Mouse (Mus musculus) heart, embryonic 13.5 days (tissue): ENCODE data around the gene Tpcn1. TPM values are rescaled to one million over a fixed set of nuclear protein-coding genes. Genes with fewer than 3 reads are reported as not detected.
"Not testable (repeated sequence)": the region's sequence is repeated elsewhere in the genome, so short reads cannot be mapped to it uniquely, and the experiment has no call there.

Experiments
- ATAC-seq: fragments of 200-750 bp; cut with Nextera tagmentation; 2 replicates; pipeline ENCODE4 v1.8.0; 2017; ENCODE audit warnings: moderate TSS enrichment; ENCODE audit not compliant: insufficient number of reproducible peaks, low FRiP score, low TSS enrichment; ENCODE audit errors: extremely low read depth
- H3K27ac ChIP-seq: fragments of 300-500 bp; sonication (generic); replicated peaks from 2 replicates; pipeline ENCODE4 v1.5.1; 2015; ENCODE audit warnings: moderate library complexity, mild to moderate bottlenecking, inconsistent platforms
- H3K27me3 ChIP-seq: fragments of 300-500 bp; sonication (generic); replicated peaks from 2 replicates; pipeline ENCODE4 v1.6.1; 2015; ENCODE audit warnings: mild to moderate bottlenecking, inconsistent platforms
- H3K36me3 ChIP-seq: fragments of 300-500 bp; sonication (generic); 2 replicates; pipeline ENCODE4 v1.6.1; 2015; ENCODE audit warnings: mild to moderate bottlenecking, inconsistent platforms
- H3K4me1 ChIP-seq: fragments of 300-500 bp; sonication (generic); 2 replicates; pipeline ENCODE4 v1.6.1; 2015; ENCODE audit warnings: inconsistent platforms
- H3K4me2 ChIP-seq: fragments of 300-500 bp; sonication (generic); 2 replicates; pipeline ENCODE4 v1.6.1; 2015; ENCODE audit warnings: inconsistent platforms, mild to moderate bottlenecking, moderate library complexity
- H3K4me3 ChIP-seq: fragments of 300-500 bp; sonication (generic); 2 replicates; pipeline ENCODE4 v1.5.1; 2015; ENCODE audit warnings: moderate library complexity, mild to moderate bottlenecking, inconsistent platforms
- H3K9ac ChIP-seq: fragments of 300-500 bp; sonication (generic); 2 replicates; pipeline ENCODE4 v1.6.1; 2015; ENCODE audit warnings: inconsistent platforms, mild to moderate bottlenecking, moderate library complexity
- H3K9me3 ChIP-seq: fragments of 300-500 bp; sonication (generic); 2 replicates; pipeline ENCODE4 v1.6.1; 2016; ENCODE audit warnings: inconsistent platforms
- WGBS: fragments of 180-500 bp; shearing (Covaris S2); methylation state at CpG from one replicate; pipeline ENCODE4 v1.1.7; 2015; ENCODE audit warnings: mixed read lengths; 5-methylcytosine and 5-hydroxymethylcytosine counted together
- polyA plus RNA-seq: library from polyadenylated mRNA; unstranded; fragments of >200 nt; fragmentation: Nextera tagmentation; extraction: Ambion mirVana; gene quantifications from 2 replicates; pipeline ENCODE4 v1.2.1, GENCODE M21; 2015

Tpcn1 gene
- polyA plus RNA-seq, 1 experiment from 2014 or later: 16.1 TPM

- Histone ChIP-seq H3K9me3 (no peaks in the 10 kb centered on the region), H3K27ac (no peak overlapping the region), H3K4me2 (peak overlapping the region; percentile 39; the same call in 1 of the 2 replicates), H3K9ac (no peak overlapping the region), H3K36me3 (no peaks in the 10 kb centered on the region), H3K27me3 (no peaks in the 10 kb centered on the region), H3K4me1 (peaks cover 33% of the 10 kb centered on the region), H3K4me3 (0 out of 2 replicates have a peak overlapping the region, but pooled peaks have one; percentile 4)
- 0 out of 2 replicates have a peak, but pooled peaks have one; percentile 6 for ATAC-seq
- 21% methylated on average over 16 of the region's 16 CpGs for WGBS
Observed at GRCm38 (mm10) chr5:120505368-120505767, 83.1 kb downstream of the Tpcn1 start.

DNA sequence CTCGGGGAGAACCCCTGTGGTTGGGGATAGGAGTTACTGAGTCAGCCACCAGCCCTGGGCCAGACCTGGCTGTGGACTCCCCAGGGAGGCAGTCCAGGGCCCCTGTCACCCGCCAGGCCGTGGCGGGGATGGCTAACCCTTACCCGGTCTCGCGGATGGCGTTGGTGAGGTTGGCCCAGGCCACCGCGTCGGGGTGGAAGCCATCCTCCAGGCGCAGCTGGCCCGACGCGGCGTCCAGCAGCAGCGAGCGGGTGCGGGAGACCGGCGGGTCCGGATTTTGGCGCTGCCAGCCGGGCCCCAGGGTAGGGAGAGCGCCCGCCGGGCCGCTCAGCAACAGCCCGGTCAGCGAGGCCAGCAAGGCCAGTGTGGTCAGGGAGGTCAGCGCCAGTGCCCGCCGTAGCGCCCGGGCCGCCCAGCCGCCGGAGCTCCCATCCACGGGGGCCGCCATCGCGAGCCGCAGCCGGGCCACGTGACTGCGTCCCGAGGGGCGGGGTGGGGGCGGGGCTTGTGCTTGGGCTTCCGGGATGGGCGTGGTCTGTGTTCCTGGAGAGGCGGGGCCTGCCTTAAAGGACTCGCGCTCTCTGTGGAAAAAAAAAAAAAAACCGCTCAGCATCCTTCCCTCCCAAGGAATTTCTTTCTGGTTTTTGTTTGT lies 85.2 kb downstream of the Tpcn1 start, which contains the start of gene Plbd2:
TSS of gene Plbd2 (minus strand) at position 482 of the 652 bp plus-strand sequence.
- Histone ChIP-seq H3K36me3 (peaks cover 4% of the 10 kb centered on the region), H3K9ac (peak within 1 kb of the TSS; percentile 95), H3K4me3 (peak within 1 kb of the TSS; percentile 77), H3K27ac (0 out of 2 replicates have a peak within 1 kb of the TSS, but pooled peaks have one; percentile 21), H3K4me1 (peaks cover 32% of the 10 kb centered on the region), H3K4me2 (peak within 1 kb of the TSS; percentile 91), H3K9me3 (no peaks in the 10 kb centered on the region), H3K27me3 (no peaks in the 10 kb centered on the region)
- under 1% methylated on average over 54 of the region's 55 CpGs for WGBS
- ATAC-seq: peak; percentile 80

DNA sequence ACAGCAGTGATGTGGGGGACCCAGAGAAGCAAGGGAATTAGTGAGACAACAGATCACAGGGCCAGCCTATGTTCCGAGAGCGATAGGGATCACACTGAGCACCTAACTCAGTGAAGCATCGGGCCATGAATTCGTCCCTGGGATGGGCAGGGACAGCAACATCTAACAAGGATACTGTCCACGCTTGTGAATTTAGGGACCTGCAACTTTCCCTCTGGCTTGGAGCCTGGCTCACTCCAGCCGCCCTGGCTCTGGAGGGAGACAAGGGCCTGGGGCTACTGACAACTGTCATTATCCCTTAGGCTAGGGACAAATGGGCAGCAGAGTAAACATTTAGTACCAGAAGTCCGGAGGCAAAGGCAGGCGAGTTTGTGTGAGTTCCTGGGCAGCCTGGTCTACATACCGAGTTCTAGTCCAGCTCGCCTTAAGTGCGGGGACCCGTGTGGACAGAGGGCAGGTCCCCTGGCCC lies 85.8 kb downstream of the Tpcn1 start:
- Histone ChIP-seq H3K4me2 (peak overlapping the region; percentile 91), H3K4me3 (peak overlapping the region; percentile 77), H3K9ac (peak overlapping the region; percentile 95), H3K27me3 (no peaks in the 10 kb centered on the region), H3K9me3 (no peaks in the 10 kb centered on the region), H3K27ac (no peak overlapping the region), H3K36me3 (peaks cover 10% of the 10 kb centered on the region), H3K4me1 (peaks cover 32% of the 10 kb centered on the region)
- no peak for ATAC-seq
- 5% methylated on average over 12 of the region's 12 CpGs for WGBS

DNA sequence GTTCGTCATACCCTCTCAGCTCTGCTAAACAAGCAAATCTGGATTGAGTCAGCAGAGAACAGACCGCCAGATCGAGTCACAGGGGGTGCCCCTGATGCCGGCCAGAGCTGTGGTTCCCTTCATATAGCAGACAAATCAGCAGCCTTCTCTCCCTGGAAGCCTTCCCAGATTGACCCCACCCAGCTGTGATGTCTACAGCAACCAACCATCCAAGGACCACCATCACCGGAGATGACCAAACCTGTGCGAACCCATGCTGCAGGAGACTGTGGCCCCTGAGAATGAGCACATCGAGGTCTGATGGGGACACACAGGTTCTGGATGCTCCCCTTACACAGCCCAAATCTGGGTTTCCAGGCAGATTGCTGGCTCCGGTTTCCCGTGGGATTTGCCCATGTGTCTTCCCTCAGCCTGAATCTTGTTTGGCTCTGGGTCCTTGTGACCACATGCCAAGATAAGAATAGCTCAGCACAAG lies 86.3 kb downstream of the Tpcn1 start:
- ATAC-seq: no peak
- peaks cover 15% of the 10 kb centered on the region for H3K36me3 ChIP-seq
- peak overlapping the region; percentile 91 for H3K4me2 ChIP-seq
- H3K4me3 ChIP-seq: peak overlapping the region; percentile 77
- H3K27me3 ChIP-seq: no peaks in the 10 kb centered on the region
- peaks cover 32% of the 10 kb centered on the region for H3K4me1 ChIP-seq
- H3K9ac ChIP-seq: peak overlapping the region; percentile 95
- 58% methylated on average over 9 of the region's 9 CpGs for WGBS
- no peak overlapping the region for H3K27ac ChIP-seq
- H3K9me3 ChIP-seq: no peaks in the 10 kb centered on the region

- not testable (repeated sequence) for H3K4me3 ChIP-seq, H3K9me3 ChIP-seq, H3K4me2 ChIP-seq, H3K27ac ChIP-seq, H3K27me3 ChIP-seq, H3K9ac ChIP-seq, ATAC-seq
- H3K4me1 ChIP-seq: peaks cover 20% of the 10 kb centered on the region
- peaks cover 23% of the 10 kb centered on the region for H3K36me3 ChIP-seq
- WGBS: 85% methylated on average over 9 of the region's 9 CpGs
Observed at GRCm38 (mm10) chr5:120500609-120501008, 87.9 kb downstream of the Tpcn1 start.

- ATAC-seq: no peak
- Histone ChIP-seq H3K9me3 (no peaks in the 10 kb centered on the region), H3K4me2 (no peak overlapping the region), H3K27ac (no peak overlapping the region), H3K9ac (no peak overlapping the region), H3K4me1 (peaks cover 16% of the 10 kb centered on the region), H3K4me3 (no peak overlapping the region), H3K27me3 (no peaks in the 10 kb centered on the region), H3K36me3 (peaks cover 35% of the 10 kb centered on the region)
- WGBS: 74% methylated on average over 4 of the region's 4 CpGs
Observed at GRCm38 (mm10) chr5:120499202-120499601, 89.3 kb downstream of the Tpcn1 start.

GRCm38 (mm10) chr5:120497071-120497470 lies 91.4 kb downstream of the Tpcn1 start:
- no peaks in the 10 kb centered on the region for H3K9me3 ChIP-seq
- peaks cover 6% of the 10 kb centered on the region for H3K4me1 ChIP-seq
- 80% methylated on average over 3 of the region's 3 CpGs for WGBS
- ATAC-seq: no peak
- H3K36me3 ChIP-seq: peaks cover 56% of the 10 kb centered on the region
- no peak overlapping the region for H3K9ac ChIP-seq
- H3K4me2 ChIP-seq: no peak overlapping the region
- H3K27me3 ChIP-seq: no peaks in the 10 kb centered on the region
- H3K4me3 ChIP-seq: no peak overlapping the region
- no peak overlapping the region for H3K27ac ChIP-seq

DNA sequence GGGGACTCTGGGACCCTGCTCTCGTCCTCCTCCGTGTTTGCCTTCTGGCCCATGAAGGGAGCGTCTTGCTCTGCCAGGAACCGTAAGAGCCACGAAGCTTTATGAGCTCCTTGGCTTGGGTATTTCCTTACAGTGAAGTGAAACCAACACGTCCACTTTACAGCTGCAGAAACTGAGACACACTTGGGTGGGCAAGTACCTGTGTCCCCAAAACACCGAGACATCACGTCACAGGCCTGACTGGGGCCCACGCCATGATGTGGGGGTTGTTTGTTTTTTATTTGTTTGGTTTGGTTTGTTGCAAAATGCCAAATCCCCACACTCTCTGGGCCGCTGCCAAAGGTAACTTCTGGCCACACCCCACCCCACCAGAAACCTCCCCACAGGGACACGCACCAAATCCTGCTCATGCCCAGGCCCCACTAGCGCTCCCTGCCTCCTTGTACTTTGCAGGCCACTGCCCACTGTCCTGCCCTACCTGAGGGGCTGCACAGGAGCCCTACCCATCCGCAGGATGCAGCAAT lies 92.7 kb downstream of the Tpcn1 start:
- peaks cover 60% of the 10 kb centered on the region for H3K36me3 ChIP-seq

GRCm38 (mm10) chr5:120495064-120495702 lies 93.3 kb downstream of the Tpcn1 start:
- Histone ChIP-seq H3K4me2 (no peak overlapping the region), H3K4me1 (peaks cover 13% of the 10 kb centered on the region), H3K27me3 (no peaks in the 10 kb centered on the region), H3K9me3 (no peaks in the 10 kb centered on the region), H3K4me3 (no peak overlapping the region), H3K27ac (no peak overlapping the region), H3K36me3 (peaks cover 61% of the 10 kb centered on the region), H3K9ac (no peak overlapping the region)
- 63% methylated on average over 10 of the region's 10 CpGs for WGBS
- no peak for ATAC-seq

More for the DNA sequence above, 92.7 kb downstream of the Tpcn1 start:
- ATAC-seq: no peak
- Histone ChIP-seq H3K4me1 (peaks cover 8% of the 10 kb centered on the region), H3K27ac (no peak overlapping the region), H3K4me3 (no peak overlapping the region), H3K9ac (no peak overlapping the region), H3K27me3 (no peaks in the 10 kb centered on the region), H3K4me2 (no peak overlapping the region), H3K9me3 (no peaks in the 10 kb centered on the region)
- WGBS: 85% methylated on average over 13 of the region's 13 CpGs

DNA sequence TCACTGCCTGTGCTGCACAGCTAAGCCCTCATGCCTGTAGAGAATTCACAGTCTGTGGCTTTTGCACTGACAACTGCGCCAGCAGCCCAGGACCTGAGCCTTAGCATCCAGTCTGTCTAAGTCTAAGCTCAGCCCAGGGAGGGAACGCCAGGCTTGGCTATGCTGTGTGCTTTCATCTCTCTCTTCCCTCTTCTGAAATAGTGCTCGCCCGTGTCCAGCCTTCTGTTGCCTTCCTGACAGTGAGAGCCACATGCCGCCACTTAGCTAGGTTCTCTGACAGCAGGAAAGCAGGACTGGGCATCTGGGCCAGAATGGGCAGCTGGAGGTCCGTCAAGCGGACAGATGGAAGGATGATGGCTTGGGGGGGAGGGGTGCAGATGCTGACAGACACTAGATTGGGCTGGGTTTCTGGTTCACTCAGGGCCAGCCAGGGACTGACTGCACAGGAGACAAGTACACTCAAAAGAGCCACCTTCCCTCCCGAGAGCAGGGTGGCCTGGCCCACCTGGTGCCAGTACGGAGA lies 94.5 kb downstream of the Tpcn1 start:
- Histone ChIP-seq H3K27me3 (no peaks in the 10 kb centered on the region), H3K9me3 (no peaks in the 10 kb centered on the region), H3K4me3 (no peak overlapping the region), H3K4me2 (no peak overlapping the region), H3K27ac (no peak overlapping the region), H3K9ac (no peak overlapping the region), H3K36me3 (peaks cover 67% of the 10 kb centered on the region), H3K4me1 (peaks cover 13% of the 10 kb centered on the region)
- ATAC-seq: no peak
- WGBS: 85% methylated on average over 9 of the region's 9 CpGs

GRCm38 (mm10) chr5:120493440-120493839 lies 95.0 kb downstream of the Tpcn1 start:
- no peak overlapping the region for H3K27ac ChIP-seq
- no peak overlapping the region for H3K4me3 ChIP-seq
- ATAC-seq: no peak
- H3K4me2 ChIP-seq: no peak overlapping the region
- H3K9ac ChIP-seq: no peak overlapping the region
- H3K27me3 ChIP-seq: no peaks in the 10 kb centered on the region
- WGBS: 93% methylated on average over 6 of the region's 6 CpGs
- H3K36me3 ChIP-seq: peaks cover 67% of the 10 kb centered on the region
- peaks cover 13% of the 10 kb centered on the region for H3K4me1 ChIP-seq
- H3K9me3 ChIP-seq: no peaks in the 10 kb centered on the region
